Mouse (Mus musculus): ENCODE data around the gene Frmd6. TPM values are rescaled to one million over a fixed set of nuclear protein-coding genes. Genes with fewer than 3 reads are reported as not detected.

Frmd6 gene
- total and polyA plus RNA-seq, 3 experiments = 2.5 to 4.5 (median 3.5) TPM

GRCm38 (mm10) chr12:70855678-70856077 lies 30.4 kb downstream of the Frmd6 start:
- DNase-seq (ENCODE audit: extremely low read depth) = no peak
- Histone ChIP-seq H3K4me2 (ENCODE audit: insufficient read depth, low read depth, poor library complexity, severe bottlenecking) (no peak overlapping the region; the same call in 1 of the 2 replicates), H3K27ac (ENCODE audit: insufficient read depth, low read depth) (no peak overlapping the region), H3K4me1 (ENCODE audit: control insufficient read depth in 1 of 2, insufficient read depth in 2 of 2) (peaks cover 2 to 17% of the 10 kb centered on the region in 2 experiments; a peak in 3 of 4 replicates), H3K4me3 (replicated peaks in 1 of 3; ENCODE audit: low read depth in 2 of 3, low read length in 2 of 3, poor library complexity in 1 of 3) (no peak overlapping the region), H3K27me3 (replicated peaks) (no peaks in the 10 kb centered on the region), H3K79me2 (replicated peaks; ENCODE audit: control insufficient read depth, extremely low read depth, insufficient read depth, poor library complexity, severe bottlenecking) (no peaks in the 10 kb centered on the region), H3K9ac (ENCODE audit: insufficient read depth, low read depth) (no peak overlapping the region), H3K36me3 (replicated peaks in 1 of 2; ENCODE audit: control insufficient read depth in 1 of 2, insufficient read depth in 1 of 2, low read length in 1 of 2) (no peaks in the 10 kb centered on the region), H3K9me3 (replicated peaks; ENCODE audit: low read length) (no peaks in the 10 kb centered on the region)
- in situ Hi-C loops (cut with MboI; ENCODE audit: low pct_ligation_motif_present, low pct_unique_long_range_greater_than_20kb, low sequenced_read_pairs) (no loop called here), dilution Hi-C loops (cut with MboI; ENCODE audit: extremely low pct_ligation_motif_present, extremely low pct_unique_long_range_greater_than_20kb, low sequenced_read_pairs) (no loop called here)
- TF ChIP-seq CHD1 (IDR thresholded peaks at IDR 0.05; ENCODE audit: low read depth, low read length) (no peak), USF1 (IDR thresholded peaks at IDR 0.05; ENCODE audit: low read depth, low read length) (no peak), ETS1 (conservative IDR thresholded peaks at IDR 0.05; ENCODE audit: low read depth, low read length) (no peak), POLR2AphosphoS2 (IDR thresholded peaks at IDR 0.05; ENCODE audit: low read depth, low read length) (no peak), NELFE (IDR thresholded peaks at IDR 0.05; ENCODE audit: low read depth, low read length) (no peak), ZC3H11A (IDR thresholded peaks at IDR 0.05; ENCODE audit: low read depth, low read length) (no peak)

- Histone ChIP-seq H3K4me1 (ENCODE audit: control insufficient read depth in 1 of 2, insufficient read depth in 2 of 2) (peaks cover 2 to 17% of the 10 kb centered on the region in 2 experiments; a peak in 3 of 4 replicates), H3K36me3 (replicated peaks in 1 of 2; ENCODE audit: control insufficient read depth in 1 of 2, insufficient read depth in 1 of 2, low read length in 1 of 2) (no peaks in the 10 kb centered on the region), H3K79me2 (replicated peaks; ENCODE audit: control insufficient read depth, extremely low read depth, insufficient read depth, poor library complexity, severe bottlenecking) (no peaks in the 10 kb centered on the region), H3K4me3 (replicated peaks in 1 of 3; ENCODE audit: low read depth in 2 of 3, low read length in 2 of 3, poor library complexity in 1 of 3) (no peak overlapping the region), H3K9ac (ENCODE audit: insufficient read depth, low read depth) (no peak overlapping the region), H3K9me3 (replicated peaks; ENCODE audit: low read length) (no peaks in the 10 kb centered on the region), H3K27ac (ENCODE audit: insufficient read depth, low read depth) (no peak overlapping the region), H3K4me2 (ENCODE audit: insufficient read depth, low read depth, poor library complexity, severe bottlenecking) (no peak overlapping the region), H3K27me3 (replicated peaks) (no peaks in the 10 kb centered on the region)
- in situ Hi-C loops (cut with MboI; ENCODE audit: low pct_ligation_motif_present, low pct_unique_long_range_greater_than_20kb, low sequenced_read_pairs) = no loop called here
- no peak for TF ChIP-seq ELF1 (IDR thresholded peaks at IDR 0.05; ENCODE audit: low read depth, low read length)
- no peak for DNase-seq (ENCODE audit: extremely low read depth)
- dilution Hi-C loops (cut with MboI; ENCODE audit: extremely low pct_ligation_motif_present, extremely low pct_unique_long_range_greater_than_20kb, low sequenced_read_pairs) = no loop called here
These were observed 31.5 kb downstream of the Frmd6 start for GRCm38 (mm10) chr12:70856776-70857175.

DNA sequence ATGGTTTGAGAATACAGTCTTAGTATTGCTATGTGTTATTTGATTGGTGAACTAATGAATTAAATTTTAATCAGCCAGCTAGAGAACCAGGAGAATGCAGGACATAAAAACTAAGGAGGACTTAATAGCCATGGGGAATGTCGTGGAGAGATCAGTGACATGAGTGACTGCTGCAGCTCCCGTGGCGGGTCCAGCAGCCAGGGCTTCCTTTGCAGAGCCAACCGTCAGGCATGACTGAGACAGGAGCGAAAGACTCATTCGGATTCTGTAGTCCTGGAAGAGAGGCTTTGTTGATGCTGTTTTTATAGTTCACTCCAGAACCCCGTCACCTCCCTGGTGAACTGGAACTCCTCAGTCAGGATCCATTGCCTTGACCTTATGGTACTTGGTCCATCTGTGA lies 38.0 kb downstream of the Frmd6 start:
- Histone ChIP-seq H3K36me3 (replicated peaks in 1 of 2; ENCODE audit: control insufficient read depth in 1 of 2, insufficient read depth in 1 of 2, low read length in 1 of 2) (peaks cover 0 to 2% of the 10 kb centered on the region in 2 experiments), H3K27ac (ENCODE audit: insufficient read depth, low read depth) (no peak overlapping the region), H3K9ac (ENCODE audit: insufficient read depth, low read depth) (no peak overlapping the region), H3K27me3 (replicated peaks) (no peaks in the 10 kb centered on the region), H3K4me1 (ENCODE audit: control insufficient read depth in 1 of 2, insufficient read depth in 2 of 2) (no peaks in the 10 kb centered on the region), H3K79me2 (replicated peaks; ENCODE audit: control insufficient read depth, extremely low read depth, insufficient read depth, poor library complexity, severe bottlenecking) (no peaks in the 10 kb centered on the region), H3K4me3 (replicated peaks in 1 of 3; ENCODE audit: low read depth in 2 of 3, low read length in 2 of 3, poor library complexity in 1 of 3) (no peak overlapping the region), H3K4me2 (ENCODE audit: insufficient read depth, low read depth, poor library complexity, severe bottlenecking) (no peak overlapping the region), H3K9me3 (replicated peaks; ENCODE audit: low read length) (no peaks in the 10 kb centered on the region)
- no peak for DNase-seq (ENCODE audit: extremely low read depth)
- TF ChIP-seq SMC3 (IDR thresholded peaks at IDR 0.05; ENCODE audit: low read depth, low read length) (no peak), RCOR1 (conservative IDR thresholded peaks at IDR 0.05; ENCODE audit: low read depth, low read length) (no peak), JUND (conservative IDR thresholded peaks at IDR 0.05; ENCODE audit: low read depth, low read length) (no peak), NRF1 (IDR thresholded peaks at IDR 0.05; ENCODE audit: low read depth, low read length) (no peak), IRF4 (IDR thresholded peaks at IDR 0.05; ENCODE audit: low read depth, low read length) (no peak), MXI1 (IDR thresholded peaks at IDR 0.05; ENCODE audit: low read depth, low read length) (no peak), MAFK (IDR thresholded peaks at IDR 0.05; ENCODE audit: insufficient replicate concordance, low read length) (no peak), GABPA (IDR thresholded peaks at IDR 0.05; ENCODE audit: insufficient replicate concordance, low read depth, low read length) (no peak), BHLHE40 (IDR thresholded peaks at IDR 0.05; ENCODE audit: low read depth, low read length) (no peak), ZKSCAN1 (IDR thresholded peaks at IDR 0.05; ENCODE audit: borderline replicate concordance, low read depth, low read length) (no peak), ELF1 (IDR thresholded peaks at IDR 0.05; ENCODE audit: low read depth, low read length) (no peak), MAX (IDR thresholded peaks at IDR 0.05; ENCODE audit: low read length) (no peak), CHD1 (IDR thresholded peaks at IDR 0.05; ENCODE audit: low read depth, low read length) (no peak), KAT2A (IDR thresholded peaks at IDR 0.05; ENCODE audit: insufficient replicate concordance, low read length) (no peak), ZNF384 (IDR thresholded peaks at IDR 0.05; ENCODE audit: low read depth, low read length) (no peak)
- dilution Hi-C loops (cut with MboI; ENCODE audit: extremely low pct_ligation_motif_present, extremely low pct_unique_long_range_greater_than_20kb, low sequenced_read_pairs) (no loop called here), in situ Hi-C loops (cut with MboI; ENCODE audit: low pct_ligation_motif_present, low pct_unique_long_range_greater_than_20kb, low sequenced_read_pairs) (no loop called here)
